Mouse (Mus musculus): Measurements from ENCODE around the gene Olfr816. TPM values are rescaled to one million over a fixed set of nuclear protein-coding genes. Genes with fewer than 3 reads are reported as not detected.
"Not testable (repeated sequence)": the region's sequence is repeated elsewhere in the genome, so short reads cannot be mapped to it uniquely, and the experiment has no call there.

Gene Olfr816
- not detected in 2 replicates for polyA plus RNA-seq (2015; fragmentation: Nextera tagmentation; extraction: Ambion mirVana)

DNA sequence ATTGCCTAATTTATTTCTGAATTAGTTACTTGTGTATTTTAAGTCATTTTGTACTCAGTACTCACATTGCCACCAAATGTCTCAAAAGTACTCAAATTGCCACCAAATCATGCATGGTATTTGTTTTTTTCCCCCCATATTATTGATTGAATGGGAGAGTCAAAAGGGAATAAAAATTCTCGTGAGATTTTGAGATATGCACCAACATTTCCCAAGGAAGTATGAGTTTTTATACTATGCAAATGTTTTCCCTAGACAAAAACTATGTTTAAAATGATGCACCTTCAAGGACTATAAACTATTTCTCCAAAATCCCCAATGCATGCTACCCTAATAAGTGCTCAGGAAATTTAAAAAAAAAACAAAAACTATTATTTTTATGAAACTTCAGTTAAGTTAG lies at the start of gene Olfr816:
Gene Olfr816 (minus strand): TSS at position 101 of the 400 bp plus-strand sequence.
- ATAC-seq (ENCODE audit: low read depth), result no peak
- no peak within 1 kb of the TSS for H3K9ac ChIP-seq (ENCODE audit: low read length)
- H3K27me3 ChIP-seq (ENCODE audit: control insufficient read depth, insufficient read depth, low read depth, low read length), result no peaks in the 10 kb centered on the region
- H3K36me3 ChIP-seq (ENCODE audit: control insufficient read depth, insufficient read depth, low read length), result no peaks in the 10 kb centered on the region
- no peak within 1 kb of the TSS for H3K4me2 ChIP-seq (ENCODE audit: low read depth, low read length)
- WGBS, result 33% methylated on average over 1 of the region's 1 CpGs
- no peaks in the 10 kb centered on the region for H3K9me3 ChIP-seq (ENCODE audit: control insufficient read depth, low read length)
- no peak within 1 kb of the TSS for H3K4me3 ChIP-seq (ENCODE audit: low read length)
- H3K27ac ChIP-seq (ENCODE audit: low read length), result no peak within 1 kb of the TSS
- H3K4me1 ChIP-seq (replicated peaks; ENCODE audit: control insufficient read depth, insufficient read depth, low read length), result no peaks in the 10 kb centered on the region

DNA sequence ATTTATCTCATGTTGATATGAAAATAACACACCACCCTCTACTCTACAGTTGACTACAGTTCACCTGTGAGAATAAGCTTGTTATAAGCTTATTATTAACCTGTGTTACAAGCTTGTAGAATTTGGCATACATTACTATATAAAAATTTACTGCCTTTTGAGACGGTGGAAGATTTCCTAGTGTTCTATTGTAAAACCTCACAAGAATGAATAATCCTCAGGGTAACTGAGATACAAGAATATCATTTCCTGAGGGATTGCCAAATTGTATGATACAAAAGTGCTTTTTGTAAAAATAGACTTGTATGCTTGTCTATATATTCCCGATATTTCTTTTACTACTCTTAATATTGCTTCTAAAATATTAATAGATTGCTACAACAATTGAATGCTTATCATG lies 33.6 kb upstream of the Olfr816 start, which contains the start of gene Olfr818:
Gene Olfr818 (minus strand): TSS at position 101 of the 400 bp plus-strand sequence.
- WGBS, result 96% methylated on average over 2 of the region's 2 CpGs
- no peaks in the 10 kb centered on the region for H3K4me1 ChIP-seq (replicated peaks; ENCODE audit: control insufficient read depth, insufficient read depth, low read length)
- H3K27me3 ChIP-seq (ENCODE audit: control insufficient read depth, insufficient read depth, low read depth, low read length), result no peaks in the 10 kb centered on the region
- no peak for ATAC-seq (ENCODE audit: low read depth)
- no peak within 1 kb of the TSS for H3K4me3 ChIP-seq (ENCODE audit: low read length)
- no peak within 1 kb of the TSS for H3K27ac ChIP-seq (ENCODE audit: low read length)
- no peaks in the 10 kb centered on the region for H3K9me3 ChIP-seq (ENCODE audit: control insufficient read depth, low read length)
- H3K4me2 ChIP-seq (ENCODE audit: low read depth, low read length), result no peak within 1 kb of the TSS
- H3K36me3 ChIP-seq (ENCODE audit: control insufficient read depth, insufficient read depth, low read length), result no peaks in the 10 kb centered on the region
- H3K9ac ChIP-seq (ENCODE audit: low read length), result no peak within 1 kb of the TSS

DNA sequence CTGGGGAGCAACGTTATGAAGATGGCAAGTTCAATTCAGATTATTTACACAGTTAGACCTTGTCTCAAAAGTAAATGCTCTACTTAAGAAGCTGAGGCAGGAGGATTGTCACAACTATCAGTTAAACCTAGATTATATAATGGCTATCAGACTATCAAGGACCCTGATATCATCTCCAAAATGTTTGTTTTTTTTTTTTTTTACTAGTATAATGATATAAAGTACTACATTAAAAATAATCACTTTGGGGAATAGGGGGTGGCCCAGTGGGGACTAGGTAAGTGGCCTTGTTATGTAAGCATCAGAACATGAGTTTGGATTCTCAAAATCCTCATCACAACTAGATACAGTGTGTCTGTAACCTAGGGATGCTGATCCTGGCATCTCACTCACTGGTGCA lies 9.6 kb downstream of the Olfr816 start, which contains the start of gene Olfr815:
Gene Olfr815 (minus strand): TSS at position 101 of the 400 bp plus-strand sequence.
- not testable (repeated sequence) for H3K36me3 ChIP-seq (ENCODE audit: control insufficient read depth, insufficient read depth, low read length); ATAC-seq (ENCODE audit: low read depth); H3K4me1 ChIP-seq (replicated peaks; ENCODE audit: control insufficient read depth, insufficient read depth, low read length); H3K9ac ChIP-seq (ENCODE audit: low read length); H3K9me3 ChIP-seq (ENCODE audit: control insufficient read depth, low read length); H3K4me2 ChIP-seq (ENCODE audit: low read depth, low read length); H3K27ac ChIP-seq (ENCODE audit: low read length); H3K4me3 ChIP-seq (ENCODE audit: low read length); H3K27me3 ChIP-seq (ENCODE audit: control insufficient read depth, insufficient read depth, low read depth, low read length)
- WGBS, result no CpG with 5 or more reads among the region's 1 CpGs

DNA sequence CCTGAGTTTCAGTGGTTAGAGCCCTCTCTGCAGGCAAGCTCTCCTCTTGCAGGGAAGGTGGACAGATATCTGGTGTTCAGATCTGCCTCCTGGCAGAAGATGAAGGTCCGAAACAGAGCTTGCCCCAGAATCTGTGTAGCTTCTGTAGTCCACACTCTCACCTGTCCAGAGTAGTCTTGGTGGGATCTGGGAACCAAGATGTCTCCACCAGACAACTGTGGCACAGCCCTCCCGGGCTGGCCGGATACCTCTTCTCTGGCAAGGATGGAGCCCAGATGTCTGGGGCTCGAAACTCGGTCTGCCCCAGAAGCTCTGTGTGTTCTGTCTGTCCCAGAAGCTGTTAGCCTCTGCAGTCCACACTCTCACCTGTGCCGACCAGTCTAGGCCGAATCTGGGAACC lies 29.5 kb downstream of the Olfr816 start:
- Histone ChIP-seq H3K4me2 (ENCODE audit: low read depth, low read length) (no peak overlapping the region), H3K27ac (ENCODE audit: low read length) (no peak overlapping the region), H3K27me3 (ENCODE audit: control insufficient read depth, insufficient read depth, low read depth, low read length) (no peaks in the 10 kb centered on the region), H3K4me3 (ENCODE audit: low read length) (no peak overlapping the region), H3K9me3 (ENCODE audit: control insufficient read depth, low read length) (no peaks in the 10 kb centered on the region), H3K4me1 (replicated peaks; ENCODE audit: control insufficient read depth, insufficient read depth, low read length) (no peaks in the 10 kb centered on the region), H3K9ac (ENCODE audit: low read length) (no peak overlapping the region), H3K36me3 (ENCODE audit: control insufficient read depth, insufficient read depth, low read length) (no peaks in the 10 kb centered on the region)
- WGBS, result 89% methylated on average over 7 of the region's 7 CpGs
- ATAC-seq (ENCODE audit: low read depth), result no peak

DNA sequence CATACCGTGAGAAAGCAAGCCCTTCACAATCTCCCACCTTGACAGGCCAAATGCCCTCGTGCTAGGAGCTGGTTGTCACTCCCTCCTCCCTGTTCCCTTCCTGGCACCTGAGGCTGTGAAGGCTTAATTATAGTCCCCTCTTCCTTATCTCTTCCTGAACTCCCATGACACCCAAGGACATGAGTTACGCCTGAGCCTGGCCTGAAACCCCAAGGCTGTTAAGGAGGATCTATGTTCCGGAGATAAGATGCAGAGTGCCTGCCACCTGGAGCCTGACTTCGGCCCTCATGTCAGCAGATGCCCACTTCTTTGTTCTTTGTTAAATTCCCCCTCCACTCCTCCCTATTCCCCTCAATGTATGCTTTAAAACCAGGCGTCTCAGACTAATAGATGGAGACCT lies 29.9 kb downstream of the Olfr816 start:
- not testable (repeated sequence) for H3K4me3 ChIP-seq (ENCODE audit: low read length); H3K9me3 ChIP-seq (ENCODE audit: control insufficient read depth, low read length); H3K9ac ChIP-seq (ENCODE audit: low read length); ATAC-seq (ENCODE audit: low read depth); H3K4me2 ChIP-seq (ENCODE audit: low read depth, low read length); H3K36me3 ChIP-seq (ENCODE audit: control insufficient read depth, insufficient read depth, low read length); H3K27ac ChIP-seq (ENCODE audit: low read length); H3K4me1 ChIP-seq (replicated peaks; ENCODE audit: control insufficient read depth, insufficient read depth, low read length); H3K27me3 ChIP-seq (ENCODE audit: control insufficient read depth, insufficient read depth, low read depth, low read length)
- WGBS, result 62% methylated on average over 6 of the region's 6 CpGs

DNA sequence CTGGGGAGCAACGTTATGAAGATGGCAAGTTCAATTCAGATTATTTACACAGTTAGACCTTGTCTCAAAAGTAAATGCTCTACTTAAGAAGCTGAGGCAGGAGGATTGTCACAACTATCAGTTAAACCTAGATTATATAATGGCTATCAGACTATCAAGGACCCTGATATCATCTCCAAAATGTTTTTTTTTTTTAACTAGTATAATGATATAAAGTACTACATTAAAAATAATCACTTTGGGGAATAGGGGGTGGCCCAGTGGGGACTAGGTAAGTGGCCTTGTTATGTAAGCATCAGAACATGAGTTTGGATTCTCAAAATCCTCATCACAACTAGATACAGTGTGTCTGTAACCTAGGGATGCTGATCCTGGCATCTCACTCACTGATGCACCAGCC lies 35.6 kb downstream of the Olfr816 start, which contains the start of gene Olfr814:
Gene Olfr814 (minus strand): TSS at position 101 of the 400 bp plus-strand sequence.
- WGBS, result no CpG with 5 or more reads among the region's 1 CpGs
- H3K27me3 ChIP-seq (ENCODE audit: control insufficient read depth, insufficient read depth, low read depth, low read length); H3K27ac ChIP-seq (ENCODE audit: low read length); H3K36me3 ChIP-seq (ENCODE audit: control insufficient read depth, insufficient read depth, low read length); H3K9ac ChIP-seq (ENCODE audit: low read length); ATAC-seq (ENCODE audit: low read depth); H3K4me3 ChIP-seq (ENCODE audit: low read length); H3K4me1 ChIP-seq (replicated peaks; ENCODE audit: control insufficient read depth, insufficient read depth, low read length); H3K4me2 ChIP-seq (ENCODE audit: low read depth, low read length); H3K9me3 ChIP-seq (ENCODE audit: control insufficient read depth, low read length): not testable (repeated sequence)

Other genes with a start within 250 kb of the Olfr816 start
- not detected in 2 replicates for gene Olfr801, start 241.7 kb downstream of the Olfr816 start, polyA plus RNA-seq (2015; fragmentation: Nextera tagmentation; extraction: Ambion mirVana)
- gene Olfr802, start 227.4 kb downstream of the Olfr816 start, polyA plus RNA-seq (2015; fragmentation: Nextera tagmentation; extraction: Ambion mirVana), result not detected in 2 replicates
- gene Olfr803, start 221.3 kb downstream of the Olfr816 start, polyA plus RNA-seq (2015; fragmentation: Nextera tagmentation; extraction: Ambion mirVana), result not detected in 2 replicates
- gene Olfr804, start 212.4 kb downstream of the Olfr816 start, polyA plus RNA-seq (2015; fragmentation: Nextera tagmentation; extraction: Ambion mirVana), result not detected in 2 replicates
- gene Olfr805, start 186.2 kb downstream of the Olfr816 start, polyA plus RNA-seq (2015; fragmentation: Nextera tagmentation; extraction: Ambion mirVana), result not detected in 2 replicates
- not detected in 2 replicates for gene Olfr806, start 173.7 kb downstream of the Olfr816 start, polyA plus RNA-seq (2015; fragmentation: Nextera tagmentation; extraction: Ambion mirVana)
- not detected in 2 replicates for gene Olfr807, start 157.8 kb downstream of the Olfr816 start, polyA plus RNA-seq (2015; fragmentation: Nextera tagmentation; extraction: Ambion mirVana)
- not detected in 2 replicates for gene Olfr808, start 150.1 kb downstream of the Olfr816 start, polyA plus RNA-seq (2015; fragmentation: Nextera tagmentation; extraction: Ambion mirVana)
- not detected in 2 replicates for gene Olfr809, start 141.0 kb downstream of the Olfr816 start, polyA plus RNA-seq (2015; fragmentation: Nextera tagmentation; extraction: Ambion mirVana)
- not detected in 2 replicates for gene Olfr810, start 120.7 kb downstream of the Olfr816 start, polyA plus RNA-seq (2015; fragmentation: Nextera tagmentation; extraction: Ambion mirVana)
- gene Olfr811, start 111.2 kb downstream of the Olfr816 start, polyA plus RNA-seq (2015; fragmentation: Nextera tagmentation; extraction: Ambion mirVana), result not detected in 2 replicates
- gene Olfr812, start 69.5 kb downstream of the Olfr816 start, polyA plus RNA-seq (2015; fragmentation: Nextera tagmentation; extraction: Ambion mirVana), result not detected in 2 replicates
- not detected in 2 replicates for gene Olfr813, start 60.2 kb downstream of the Olfr816 start, polyA plus RNA-seq (2015; fragmentation: Nextera tagmentation; extraction: Ambion mirVana)
- not detected in 2 replicates for gene Olfr814, start 35.7 kb downstream of the Olfr816 start, polyA plus RNA-seq (2015; fragmentation: Nextera tagmentation; extraction: Ambion mirVana)
- not detected in 2 replicates for gene Olfr815, start 9.7 kb downstream of the Olfr816 start, polyA plus RNA-seq (2015; fragmentation: Nextera tagmentation; extraction: Ambion mirVana)
- not detected in 2 replicates for gene Olfr818, start 33.5 kb upstream of the Olfr816 start, polyA plus RNA-seq (2015; fragmentation: Nextera tagmentation; extraction: Ambion mirVana)
- gene Olfr819, start 51.7 kb upstream of the Olfr816 start, polyA plus RNA-seq (2015; fragmentation: Nextera tagmentation; extraction: Ambion mirVana), result not detected in 2 replicates
- gene Olfr247, start 60.5 kb upstream of the Olfr816 start, polyA plus RNA-seq (2015; fragmentation: Nextera tagmentation; extraction: Ambion mirVana), result not detected in 2 replicates
- gene Gm10310, start 69.5 kb upstream of the Olfr816 start, polyA plus RNA-seq (2015; fragmentation: Nextera tagmentation; extraction: Ambion mirVana), result not detected in 2 replicates
- not detected in 2 replicates for gene Olfr820, start 97.0 kb upstream of the Olfr816 start, polyA plus RNA-seq (2015; fragmentation: Nextera tagmentation; extraction: Ambion mirVana)
- gene Olfr821, start 114.8 kb upstream of the Olfr816 start, polyA plus RNA-seq (2015; fragmentation: Nextera tagmentation; extraction: Ambion mirVana), result not detected in 2 replicates
- gene Olfr822, start 155.6 kb upstream of the Olfr816 start, polyA plus RNA-seq (2015; fragmentation: Nextera tagmentation; extraction: Ambion mirVana), result not detected in 2 replicates
- gene Olfr823, start 199.8 kb upstream of the Olfr816 start, polyA plus RNA-seq (2015; fragmentation: Nextera tagmentation; extraction: Ambion mirVana), result not detected in 2 replicates
- gene Olfr824, start 214.4 kb upstream of the Olfr816 start, polyA plus RNA-seq (2015; fragmentation: Nextera tagmentation; extraction: Ambion mirVana), result not detected in 2 replicates

All from lung, embryonic 16.5 days (tissue).